Mouse (Mus musculus) megakaryocyte, embryonic 14.5 days (primary cell): ENCODE data around the gene Syne3.

ENCODE experiments used
- FLI1 ChIP-seq: IDR thresholded peaks from 2 replicates; pipeline ENCODE4 v1.6.1; 2012; ENCODE audit warnings: low read length, inconsistent platforms, mixed read lengths
- GATA1 ChIP-seq: IDR thresholded peaks from 3 replicates; pipeline ENCODE4 v1.6.1; 2012; ENCODE audit warnings: mixed read lengths, low read length, inconsistent platforms, borderline replicate concordance

DNA sequence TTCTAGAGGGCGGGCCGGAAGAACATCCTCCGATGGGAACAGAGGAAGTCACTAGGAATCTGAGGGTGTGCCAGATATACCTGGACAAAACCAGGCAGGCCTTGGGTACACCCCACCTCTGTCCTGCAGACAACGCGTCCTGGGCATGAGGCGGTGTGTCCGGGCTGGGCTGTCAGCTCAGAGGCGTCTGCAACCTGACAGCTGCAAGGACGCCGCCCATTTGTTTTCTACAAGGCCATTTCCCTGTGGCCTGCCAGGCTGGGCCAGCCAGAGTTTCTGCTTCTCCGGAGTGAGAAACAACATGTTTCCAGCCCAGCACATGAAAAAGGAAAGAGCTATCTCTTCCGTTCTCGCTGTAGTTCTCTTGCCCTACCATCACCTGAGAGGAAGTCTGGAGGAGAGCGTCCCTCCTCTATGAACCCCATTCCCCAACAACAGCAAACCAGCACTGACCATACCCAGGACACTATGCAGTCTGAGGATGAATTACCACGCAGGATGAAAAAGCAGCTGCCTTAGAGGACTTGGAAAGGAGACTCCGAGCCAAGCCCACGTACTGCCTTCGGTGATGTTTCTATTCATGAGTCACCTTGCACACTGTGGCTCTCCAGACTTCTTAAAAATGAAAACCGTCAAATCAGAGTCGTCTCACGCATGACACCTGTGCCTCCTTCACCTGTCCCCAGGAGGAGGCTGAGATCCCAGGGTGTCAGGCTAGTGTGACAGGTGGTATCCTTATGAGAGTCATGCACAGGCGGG is 4.5 kb downstream of the Syne3 start:
- no peak for TF ChIP-seq GATA1
- TF ChIP-seq FLI1 = no peak
